Comparison of ENCODE assay signal across 8 mouse cellular contexts in genomic region chr9:71831756-71832699, GRCm38 (mm10).
DNase-seq lines count a peak whose midpoint lies in the region; ATAC-seq lines count a peak whose summit lies in the region.

No protein-coding gene starts in this region.

- 47% methylated on average over 26 of the region's 26 CpGs for WGBS in forebrain, embryonic 13.5 days
- WGBS in forebrain, embryonic 15.5 days = 49% methylated on average over 26 of the region's 26 CpGs
- WGBS in embryonic facial prominence, embryonic 12.5 days = 33% methylated on average over 26 of the region's 26 CpGs

- no peak overlapping the region for H3K9ac ChIP-seq in forebrain, embryonic 13.5 days
- no peak overlapping the region for H3K9ac ChIP-seq in forebrain, embryonic 15.5 days (replicated peaks)
- no peak overlapping the region for H3K9ac ChIP-seq in embryonic facial prominence, embryonic 12.5 days

- peak; percentile 74 for DNase-seq in adrenal gland, postnatal 25 days
- peak; percentile 49 for DNase-seq in heart, postnatal 25 days (ENCODE audit: low spot score)
- peak; percentile 29 to 42 for DNase-seq in left cerebral cortex, postnatal 36 days (ENCODE audit: low spot score in 2 of 2)
- DNase-seq in monocyte, adult 2 months (ENCODE audit: low read depth in 1 of 2, low spot score in 2 of 2) = peak; percentile 12 to 52
- peak; percentile 88 for DNase-seq in testis, postnatal 10 days (ENCODE audit: low spot score)

- intact Hi-C loops in heart, postnatal 25 days (cut with DNase I) = loop anchor here (1.0 to 5.0 kb wide), 4 partner anchors 130 to 577 kb away; partner anchors contain the start of gene Tcf12
- intact Hi-C loops in left cerebral cortex, postnatal 36 days (cut with DNase I) = loop anchor here (5.0 to 10.0 kb wide), 3 partner anchors 123 to 575 kb away; no protein-coding TSS in a partner anchor

- peaks cover 8% of the 10 kb centered on the region for H3K4me1 ChIP-seq in forebrain, embryonic 13.5 days
- no peaks in the 10 kb centered on the region for H3K4me1 ChIP-seq in forebrain, embryonic 15.5 days
- 0 out of 2 replicates have a peak, but pooled peaks cover under 1% of the 10 kb centered on the region for H3K4me1 ChIP-seq in embryonic facial prominence, embryonic 12.5 days

- no peak overlapping the region for H3K4me3 ChIP-seq in forebrain, embryonic 13.5 days
- no peak overlapping the region for H3K4me3 ChIP-seq in forebrain, embryonic 15.5 days
- no peak overlapping the region for H3K4me3 ChIP-seq in embryonic facial prominence, embryonic 12.5 days

- 0 out of 2 replicates have a peak, but pooled peaks have one; percentile 19 for ATAC-seq in forebrain, embryonic 13.5 days
- no peak for ATAC-seq in forebrain, embryonic 15.5 days (replicated peaks)
- ATAC-seq in embryonic facial prominence, embryonic 12.5 days (ENCODE audit: insufficient number of reproducible peaks, insufficient read depth, low FRiP score, low TSS enrichment) = no peak

- H3K27me3 ChIP-seq in forebrain, embryonic 13.5 days = no peaks in the 10 kb centered on the region
- H3K27me3 ChIP-seq in forebrain, embryonic 15.5 days = no peaks in the 10 kb centered on the region
- H3K27me3 ChIP-seq in embryonic facial prominence, embryonic 12.5 days = no peaks in the 10 kb centered on the region

- no peaks in the 10 kb centered on the region for H3K36me3 ChIP-seq in forebrain, embryonic 13.5 days (ENCODE audit: poor library complexity, severe bottlenecking)
- H3K36me3 ChIP-seq in forebrain, embryonic 15.5 days = no peaks in the 10 kb centered on the region
- no peaks in the 10 kb centered on the region for H3K36me3 ChIP-seq in embryonic facial prominence, embryonic 12.5 days

- no peak overlapping the region for H3K27ac ChIP-seq in forebrain, embryonic 13.5 days
- H3K27ac ChIP-seq in forebrain, embryonic 15.5 days (replicated peaks) = no peak overlapping the region
- H3K27ac ChIP-seq in embryonic facial prominence, embryonic 12.5 days = no peak overlapping the region

- no peak overlapping the region for H3K4me2 ChIP-seq in forebrain, embryonic 13.5 days
- H3K4me2 ChIP-seq in forebrain, embryonic 15.5 days (replicated peaks) = no peak overlapping the region
- H3K4me2 ChIP-seq in embryonic facial prominence, embryonic 12.5 days (replicated peaks) = peak overlapping the region; percentile 7; the same call in 1 of the 2 replicates

- no peaks in the 10 kb centered on the region for H3K9me3 ChIP-seq in forebrain, embryonic 13.5 days (replicated peaks)
- no peaks in the 10 kb centered on the region for H3K9me3 ChIP-seq in forebrain, embryonic 15.5 days
- H3K9me3 ChIP-seq in embryonic facial prominence, embryonic 12.5 days = no peaks in the 10 kb centered on the region

Comparison
In these comparisons a context has a peak if more than half of its experiments do, and no peak if none do; other contexts are left out.
1. DNase-seq: peak in every context shown above with its lines; median percentile 88 in testis, postnatal 10 days; 74 in adrenal gland, postnatal 25 days; 49 in heart, postnatal 25 days; 36 in left cerebral cortex, postnatal 36 days; 32 in monocyte, adult 2 months.